Mouse (Mus musculus) adrenal gland, postnatal 36 days (tissue): ENCODE data around the gene Acp2. TPM values are rescaled to one million over a fixed set of nuclear protein-coding genes. Genes with fewer than 3 reads are reported as not detected.

Source experiments
- DNase-seq, 2 experiments: peaks; one replicate each; pipeline ENCODE4 v3.0.0; 2021; ENCODE audit warnings: mixed read lengths in 1 of 2
- total RNA-seq, 2 experiments: library from RNA; stranded (reverse); gene quantifications; 2 replicates each; pipeline ENCODE4 v1.2.3; 2021

Gene Acp2
- total RNA-seq, 2 experiments from 2014 or later: 47.8 to 47.9 TPM

GRCm38 (mm10) chr2:91256256-91257125, 53.8 kb downstream of the Acp2 start:
- peak; percentile 85 to 88 for DNase-seq

GRCm38 (mm10) chr2:91257126-91257980, 54.7 kb downstream of the Acp2 start:
- peak; percentile 59 to 67 for DNase-seq

GRCm38 (mm10) chr2:91258054-91258453, 55.4 kb downstream of the Acp2 start:
- DNase-seq: peak; percentile 49 to 55

GRCm38 (mm10) chr2:91258830-91259229, 56.1 kb downstream of the Acp2 start:
- DNase-seq: peak in 1 of 2 experiments; percentile 40

- DNase-seq: no peak
Measured at GRCm38 (mm10) chr2:91259493-91259892, 56.8 kb downstream of the Acp2 start.

Other genes starting within 250 kb of the Acp2 start
- gene Rapsn, start 167.3 kb upstream of the Acp2 start, total RNA-seq: 1 to 10 TPM; 1.5 to 2.3 TPM
- gene Psmc3, start 148.9 kb upstream of the Acp2 start, total RNA-seq: 100 to 1,000 TPM; 193 to 228 TPM
- 10 to 100 TPM; 24.2 to 31.9 TPM for gene Slc39a13, start 132.5 kb upstream of the Acp2 start, total RNA-seq
- gene Spi1, start 120.5 kb upstream of the Acp2 start, total RNA-seq: 1 to 10 TPM; 3.0 to 7.6 TPM
- gene Mybpc3, start 84.7 kb upstream of the Acp2 start, total RNA-seq: not detected
- 10 to 100 TPM; 18.4 to 26.1 TPM for gene Madd, start 19.0 kb upstream of the Acp2 start, total RNA-seq
- gene Nr1h3, start 51 bp upstream of the Acp2 start, total RNA-seq: 10 to 100 TPM; 26.2 to 34.3 TPM
- 10 to 100 TPM in 1 of 2 experiments, 1 to 10 TPM in 1; 8.8 to 10.5 TPM for gene Ddb2, start 34.1 kb downstream of the Acp2 start, total RNA-seq
- 100 to 1,000 TPM in 1 of 2 experiments, 10 to 100 TPM in 1; 52.8 to 124 TPM for gene Pacsin3, start 53.1 kb downstream of the Acp2 start, total RNA-seq
- gene Arfgap2, start 62.1 kb downstream of the Acp2 start, total RNA-seq: 10 to 100 TPM; 88.2 to 94.6 TPM
- 10 to 100 TPM; 19.3 TPM for gene 1110051M20Rik, start 241.8 kb downstream of the Acp2 start, total RNA-seq